Mouse (Mus musculus) embryonic fibroblast, embryonic 13.5 days (primary cell): ENCODE data around the gene Meis2.

Experiments used
- CTCF ChIP-seq: IDR thresholded peaks from 2 replicates; pipeline ENCODE4 v1.5.1; 2011; ENCODE audit warnings: mild to moderate bottlenecking, control low read depth, low read length, moderate library complexity, borderline replicate concordance; ENCODE audit not compliant: insufficient read depth
- POLR2A ChIP-seq: IDR thresholded peaks from 2 replicates; pipeline ENCODE4 v1.6.1; 2011; ENCODE audit warnings: low read depth, mild to moderate bottlenecking, control low read depth, low read length, moderate library complexity

- TF ChIP-seq CTCF (no peak), POLR2A (no peak)
Observed at GRCm38 (mm10) chr2:116019466-116019794, 46.2 kb downstream of the Meis2 start.
